Mouse (Mus musculus) retina, postnatal 7 days (tissue): Measurements from ENCODE around the gene Inf2.

Source experiments
- DNase-seq: peaks from one replicate; pipeline ENCODE4 v3.0.0-alpha.2; 2012; ENCODE audit warnings: low read depth, low spot score

The Inf2 gene

DNA sequence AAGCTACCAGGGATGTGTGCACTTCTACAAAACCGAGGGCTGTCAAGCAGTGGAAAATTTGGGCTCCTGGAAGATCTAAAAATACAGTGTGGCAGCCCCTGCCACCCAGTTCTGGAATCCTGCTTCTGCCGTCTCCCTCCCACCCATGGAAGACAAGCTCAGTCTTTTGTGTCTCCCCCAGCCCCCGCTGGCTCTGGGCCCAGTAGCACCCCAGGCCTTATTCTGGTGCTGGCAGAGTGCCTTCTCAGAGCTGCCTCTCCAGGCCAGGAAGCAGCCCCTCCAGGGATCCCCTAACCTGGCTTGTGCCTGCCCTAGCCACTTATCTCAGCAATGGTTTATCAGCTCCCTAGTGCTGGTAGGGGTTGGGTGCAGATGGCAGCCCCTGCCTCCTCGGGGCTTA is 6.4 kb downstream of the Inf2 start:
- DNase-seq = no peak

DNA sequence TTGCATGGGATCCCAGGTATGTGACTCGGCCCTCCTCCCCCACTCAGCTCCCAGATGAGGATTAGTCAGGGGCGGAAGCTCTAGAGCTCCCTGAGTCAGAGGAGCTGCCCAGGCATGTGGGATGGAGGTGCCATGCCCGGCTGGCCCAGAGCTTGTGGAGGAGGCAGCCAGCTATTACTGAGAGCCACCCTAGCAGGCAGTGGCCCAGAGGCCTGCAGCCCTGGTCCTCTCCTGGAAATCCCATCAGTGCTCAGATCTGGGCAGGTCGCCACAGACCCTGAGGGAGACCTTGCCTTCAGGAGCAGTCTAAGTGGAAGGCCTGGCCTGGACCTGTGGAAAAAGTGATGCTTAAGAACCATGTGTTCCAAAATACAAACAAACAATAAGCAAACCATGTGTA is 7.0 kb downstream of the Inf2 start:
- no peak for DNase-seq

- no peak for DNase-seq
These were observed 7.9 kb downstream of the Inf2 start for GRCm38 (mm10) chr12:112596454-112596853.

DNA sequence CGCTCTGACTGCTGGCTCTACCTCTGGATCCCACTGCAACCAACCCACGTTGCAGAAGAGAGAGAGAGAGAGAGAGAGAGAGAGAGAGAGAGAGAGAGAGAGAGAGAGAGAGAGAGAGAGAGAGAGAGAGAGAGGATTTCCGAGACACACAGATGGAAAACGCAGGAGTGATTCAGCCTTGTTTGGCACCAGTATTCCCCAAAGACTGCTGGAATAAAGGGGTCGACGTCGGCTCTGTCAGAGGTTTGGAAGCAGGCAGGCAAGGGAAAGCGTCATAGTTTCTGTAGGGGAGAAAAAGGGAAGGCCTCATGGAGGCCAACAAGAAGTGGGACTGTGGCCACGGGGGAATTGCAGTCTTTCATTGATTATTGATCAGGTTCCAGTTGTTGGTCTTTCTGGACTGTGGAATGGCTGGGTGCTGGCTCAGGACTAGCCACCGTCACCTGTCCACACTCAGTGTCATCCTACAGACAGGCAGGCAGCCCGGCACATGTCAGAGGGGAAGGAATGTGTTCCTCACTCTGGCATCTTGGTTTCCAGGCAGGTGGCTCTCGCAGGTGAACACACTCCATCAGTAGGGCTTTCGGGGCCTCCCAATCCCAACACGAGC is 8.4 kb downstream of the Inf2 start:
- no peak for DNase-seq

- DNase-seq = no peak
These were observed 9.0 kb downstream of the Inf2 start for GRCm38 (mm10) chr12:112597618-112598017.

- DNase-seq = no peak
These were observed 10.6 kb downstream of the Inf2 start for GRCm38 (mm10) chr12:112599198-112599597.

DNA sequence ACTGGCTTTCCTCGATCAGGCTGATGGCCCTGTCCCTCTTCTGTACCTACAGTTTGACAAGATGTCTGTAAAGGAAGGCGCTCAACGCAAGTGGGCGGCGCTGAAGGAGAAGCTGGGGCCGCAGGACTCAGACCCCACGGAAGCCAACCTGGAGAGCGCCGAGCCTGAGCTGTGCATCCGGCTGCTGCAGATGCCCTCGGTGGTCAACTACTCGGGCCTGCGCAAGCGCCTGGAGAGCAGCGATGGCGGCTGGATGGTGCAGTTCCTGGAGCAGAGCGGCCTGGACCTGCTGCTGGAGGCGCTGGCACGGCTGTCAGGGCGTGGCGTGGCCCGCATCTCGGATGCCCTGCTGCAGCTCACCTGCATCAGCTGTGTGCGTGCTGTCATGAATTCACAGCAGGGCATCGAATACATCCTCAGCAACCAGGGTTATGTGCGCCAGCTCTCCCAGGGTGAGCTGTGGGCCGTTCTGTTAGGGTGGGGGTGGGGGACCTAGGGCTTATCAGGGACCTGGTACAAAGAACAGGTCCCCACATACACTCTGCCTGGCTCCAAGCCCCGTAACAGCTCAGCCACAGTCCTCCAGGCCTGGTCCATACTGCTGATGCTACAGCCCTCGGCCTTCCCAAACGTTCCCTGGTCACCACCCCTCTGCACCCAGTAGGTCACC is 11.5 kb downstream of the Inf2 start:
- no peak for DNase-seq

DNA sequence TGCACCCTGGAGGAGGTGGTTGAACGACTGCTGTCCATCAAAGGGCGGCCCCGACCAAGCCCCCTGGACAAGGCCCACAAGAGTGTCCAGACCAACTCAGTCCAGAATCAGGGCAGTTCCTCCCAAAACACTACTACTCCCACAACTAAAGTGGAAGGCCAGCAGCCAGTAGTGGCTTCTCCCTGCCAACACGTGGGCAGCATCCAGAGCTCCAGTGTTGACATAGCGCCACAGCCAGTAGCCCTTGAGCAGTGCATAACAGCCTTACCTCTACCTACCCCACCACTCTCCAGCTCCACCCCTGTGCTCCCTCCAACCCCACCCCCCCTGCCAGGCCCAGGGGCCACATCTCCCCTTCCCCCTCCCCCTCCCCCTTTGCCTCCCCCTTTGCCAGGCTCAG is 15.4 kb downstream of the Inf2 start:
- no peak for DNase-seq

GRCm38 (mm10) chr12:112604709-112605649 is 16.4 kb downstream of the Inf2 start:
- peak; percentile 57 for DNase-seq

DNA sequence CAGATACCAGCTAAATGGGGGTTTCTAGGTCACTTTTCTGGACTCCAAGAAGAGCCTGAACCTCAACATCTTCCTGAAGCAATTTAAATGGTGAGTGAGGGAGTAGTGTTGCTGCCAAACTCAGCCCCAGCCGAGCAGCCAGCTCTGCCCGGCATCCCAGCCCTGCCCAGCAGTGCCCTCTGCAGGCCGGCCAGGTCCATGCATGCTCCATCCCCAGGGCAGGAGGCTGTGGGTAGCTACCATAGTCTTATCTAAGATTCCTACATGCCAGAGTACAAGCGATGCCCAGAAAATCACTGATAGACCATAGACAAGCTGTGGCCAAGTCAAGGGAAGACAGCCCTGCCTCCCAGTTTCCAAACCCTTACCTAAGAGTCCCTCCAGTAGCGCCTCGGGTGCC is 17.2 kb downstream of the Inf2 start:
- no peak for DNase-seq

DNA sequence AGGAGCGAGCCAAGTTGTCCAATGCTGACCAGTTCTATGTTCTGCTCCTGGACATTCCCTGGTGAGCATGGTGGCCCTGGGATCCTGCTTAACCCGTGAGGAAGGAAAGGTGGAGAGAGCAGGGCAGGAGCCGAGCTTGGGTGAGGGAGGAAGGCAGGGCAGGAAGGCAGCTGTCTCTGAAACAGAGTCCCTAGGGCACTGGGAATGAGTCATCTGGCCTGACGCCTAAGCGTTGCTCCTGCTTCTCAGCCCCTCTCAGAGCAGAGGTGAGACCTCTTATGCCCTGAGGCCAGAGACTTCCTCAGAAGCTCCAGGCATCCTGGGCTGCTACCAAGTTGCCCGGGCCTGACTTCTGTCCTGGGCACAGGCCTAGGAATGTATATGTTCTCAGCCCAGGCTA is 18.4 kb downstream of the Inf2 start:
- DNase-seq = no peak

DNA sequence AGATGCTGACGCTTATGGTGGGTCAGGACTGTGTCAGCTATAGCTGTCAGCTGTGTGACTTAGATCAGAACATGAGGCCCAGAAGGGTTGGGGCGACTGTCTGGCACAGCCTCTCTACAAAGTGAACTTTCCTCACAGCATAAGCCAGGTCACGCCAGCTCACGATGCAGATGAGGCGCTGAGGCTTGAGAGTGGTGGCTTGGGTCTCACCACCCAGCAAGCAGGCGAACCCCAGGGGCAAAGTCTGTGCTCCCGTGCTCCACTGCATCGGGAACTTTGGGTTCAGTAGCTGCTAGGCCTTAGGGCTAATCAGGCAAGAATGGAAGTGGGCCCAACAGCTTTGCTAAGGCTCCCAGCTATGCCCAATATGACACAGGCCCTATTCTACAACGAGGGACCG is 20.4 kb downstream of the Inf2 start:
- no peak for DNase-seq

- DNase-seq = no peak
These were observed 28.1 kb downstream of the Inf2 start for GRCm38 (mm10) chr12:112616668-112617067.

DNA sequence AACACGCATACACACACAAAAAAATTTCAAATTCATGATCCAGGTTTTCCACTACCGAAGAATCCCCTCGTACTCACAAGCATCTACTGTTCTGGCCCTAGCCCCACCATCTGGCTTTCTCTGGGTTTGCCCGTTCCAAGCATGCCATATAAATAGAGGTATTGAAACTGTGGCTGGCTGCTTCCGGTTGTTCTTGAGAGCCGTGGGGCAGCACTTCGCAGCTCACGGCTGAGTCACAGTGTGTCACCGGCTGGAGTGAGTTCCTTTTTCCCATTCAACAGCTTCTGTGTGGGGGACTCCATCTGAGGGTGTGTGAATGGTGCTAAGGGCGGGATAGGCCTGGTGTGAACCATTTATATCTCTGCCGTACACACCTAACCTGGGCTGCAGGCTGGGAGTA is 28.6 kb downstream of the Inf2 start:
- DNase-seq = no peak

- peak; percentile 75 for DNase-seq
These were observed 29.4 kb downstream of the Inf2 start for GRCm38 (mm10) chr12:112617898-112618380.

- DNase-seq = no peak
These were observed 30.5 kb downstream of the Inf2 start for GRCm38 (mm10) chr12:112618981-112619685.

GRCm38 (mm10) chr12:112619686-112620353 is 31.2 kb downstream of the Inf2 start, which contains the start of gene Adssl1:
Gene Adssl1 (plus strand): TSS chr12:112620045.
- DNase-seq = peak; percentile 49

GRCm38 (mm10) chr12:112620354-112621061 is 31.9 kb downstream of the Inf2 start:
- DNase-seq = no peak

DNA sequence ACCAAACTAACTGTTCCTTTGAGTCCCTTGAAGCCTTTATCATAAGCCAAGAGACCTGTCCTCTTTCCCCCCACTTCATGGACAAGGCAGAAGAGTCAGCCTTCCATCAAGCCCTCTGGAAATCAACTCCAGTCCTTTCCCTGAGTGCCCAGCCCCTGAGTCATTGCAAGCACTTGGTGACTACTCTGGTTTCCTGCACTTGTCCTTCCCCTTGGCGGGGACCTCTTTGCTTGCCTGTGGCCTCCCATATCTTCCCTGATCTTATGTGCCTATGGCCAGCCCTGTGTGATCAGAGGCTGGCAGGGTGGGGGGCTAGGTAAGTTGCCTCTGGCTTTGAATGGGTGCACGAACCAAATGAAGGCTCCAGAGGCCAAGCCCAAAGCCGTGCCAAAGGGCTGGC is 33.3 kb downstream of the Inf2 start:
- no peak for DNase-seq

DNA sequence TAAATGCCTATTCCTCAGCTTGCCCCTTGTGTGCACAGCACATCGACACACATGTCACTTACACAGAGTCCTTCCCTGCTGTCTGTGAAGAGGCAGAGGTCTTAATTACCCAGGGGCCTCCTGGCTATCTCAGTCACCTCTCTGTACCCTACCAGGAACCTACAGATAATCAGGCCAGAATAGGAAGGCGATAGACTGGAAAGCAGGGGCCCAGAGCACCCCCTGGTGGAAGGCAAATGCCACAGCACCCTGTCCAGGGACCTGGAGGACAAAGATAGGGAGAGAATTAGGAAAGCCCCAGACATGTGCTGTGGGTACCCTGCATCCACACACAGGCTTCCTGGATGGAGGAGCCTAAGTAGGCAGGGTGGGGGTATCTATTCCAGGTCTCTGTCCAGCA is 35.2 kb downstream of the Inf2 start:
- DNase-seq = peak; percentile 57
